Mouse (Mus musculus) cerebellum, adult 2 months (tissue): ENCODE results near the gene Ugt1a6b.

ENCODE experiments used
- CTCF ChIP-seq: fragments of 200-500 bp; IDR thresholded peaks from 2 replicates; pipeline ENCODE4 v1.5.1; 2011; ENCODE audit warnings: low read depth, mild to moderate bottlenecking, control low read depth, low read length, moderate library complexity, borderline replicate concordance; ENCODE audit not compliant: insufficient read depth
- POLR2A ChIP-seq: fragments of 200-500 bp; IDR thresholded peaks from 2 replicates; pipeline ENCODE4 v1.6.1; 2011; ENCODE audit warnings: low read length, control low read depth, borderline replicate concordance; ENCODE audit not compliant: insufficient read depth

DNA sequence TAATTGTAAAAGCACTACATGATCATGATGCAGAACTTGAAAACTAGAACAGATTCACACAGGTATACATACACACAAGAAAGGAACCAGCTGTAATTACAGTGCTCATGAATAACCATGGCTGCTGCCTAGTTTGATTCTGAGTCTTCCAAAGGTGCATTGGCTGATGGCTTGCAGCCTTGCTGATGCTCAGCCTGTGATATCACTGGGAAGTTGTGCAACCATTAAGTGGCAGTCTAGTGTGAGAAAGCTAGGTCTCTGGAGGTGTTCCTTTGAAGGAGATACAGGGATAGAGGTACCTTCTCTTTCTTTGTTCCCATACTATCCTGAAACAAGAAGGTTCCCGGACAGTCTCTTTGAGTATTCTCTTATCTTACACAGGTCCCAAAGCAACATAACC, 116.0 kb downstream of the Ugt1a6b start:
- TF ChIP-seq POLR2A (no peak), CTCF (no peak)
